Mouse (Mus musculus) adrenal gland, postnatal 14 days (tissue): ENCODE data around the gene Zpbp2. TPM values are rescaled to one million over a fixed set of nuclear protein-coding genes. Genes with fewer than 3 reads are reported as not detected.

Source experiments
- DNase-seq: peaks from one replicate; pipeline ENCODE4 v3.0.0; 2021; ENCODE audit warnings: mixed read lengths
- total RNA-seq: library from RNA; stranded (reverse); gene quantifications from 2 replicates; pipeline ENCODE4 v1.2.3, GENCODE M21; 2021

Gene Zpbp2
- total RNA-seq, 1 experiment from 2014 or later = not detected

GRCm38 (mm10) chr11:98555124-98555700 is 4.3 kb downstream of the Zpbp2 start:
- no peak for DNase-seq

- DNase-seq = peak; percentile 43
Measured at GRCm38 (mm10) chr11:98560942-98561341, 10.0 kb downstream of the Zpbp2 start.

GRCm38 (mm10) chr11:98563025-98563424 is 12.1 kb downstream of the Zpbp2 start:
- DNase-seq = no peak

- no peak for DNase-seq
Measured at GRCm38 (mm10) chr11:98563921-98564414, 13.1 kb downstream of the Zpbp2 start.

- DNase-seq = no peak
Measured at GRCm38 (mm10) chr11:98568326-98568725, 17.4 kb downstream of the Zpbp2 start.

- no peak for DNase-seq
Measured at GRCm38 (mm10) chr11:98569461-98569860, 18.6 kb downstream of the Zpbp2 start.

GRCm38 (mm10) chr11:98577776-98578175 is 26.9 kb downstream of the Zpbp2 start:
- peak; percentile 75 for DNase-seq

GRCm38 (mm10) chr11:98580301-98581121 is 29.6 kb downstream of the Zpbp2 start:
- DNase-seq = peak; percentile 73

GRCm38 (mm10) chr11:98581286-98582029 is 30.6 kb downstream of the Zpbp2 start:
- no peak for DNase-seq

GRCm38 (mm10) chr11:98582030-98582388 is 31.1 kb downstream of the Zpbp2 start:
- DNase-seq = no peak

GRCm38 (mm10) chr11:98582551-98583264 is 31.8 kb downstream of the Zpbp2 start:
- DNase-seq = no peak

GRCm38 (mm10) chr11:98583265-98583552 is 32.3 kb downstream of the Zpbp2 start:
- DNase-seq = no peak

- DNase-seq = no peak
Measured at GRCm38 (mm10) chr11:98583571-98583970, 32.7 kb downstream of the Zpbp2 start.

- DNase-seq = no peak
Measured at GRCm38 (mm10) chr11:98584146-98584545, 33.2 kb downstream of the Zpbp2 start.

- DNase-seq = peak; percentile 57
Measured at GRCm38 (mm10) chr11:98584629-98585177, 33.8 kb downstream of the Zpbp2 start.

GRCm38 (mm10) chr11:98586087-98586891 is 35.4 kb downstream of the Zpbp2 start:
- DNase-seq = peak; percentile 62

GRCm38 (mm10) chr11:98586892-98587563 is 36.1 kb downstream of the Zpbp2 start, which contains the start of gene Ormdl3:
TSS of gene Ormdl3 (minus strand) at chr11:98587368.
- peak; percentile 99 for DNase-seq

- peak; percentile 89 for DNase-seq
Measured at GRCm38 (mm10) chr11:98587684-98588546, 37.0 kb downstream of the Zpbp2 start.

GRCm38 (mm10) chr11:98588833-98589281 is 38.0 kb downstream of the Zpbp2 start:
- DNase-seq = peak; percentile 66
